Mouse (Mus musculus): ENCODE results near the gene Gm13040. TPM values are rescaled to one million over a fixed set of nuclear protein-coding genes. Genes with fewer than 3 reads are reported as not detected.
"Not testable (repeated sequence)": the region's sequence is repeated elsewhere in the genome, so short reads cannot be mapped to it uniquely, and the experiment has no call there.

Gene Gm13040
- not detected in 2 replicates for polyA plus RNA-seq (2014; fragmentation: Nextera tagmentation; extraction: Ambion mirVana)

DNA sequence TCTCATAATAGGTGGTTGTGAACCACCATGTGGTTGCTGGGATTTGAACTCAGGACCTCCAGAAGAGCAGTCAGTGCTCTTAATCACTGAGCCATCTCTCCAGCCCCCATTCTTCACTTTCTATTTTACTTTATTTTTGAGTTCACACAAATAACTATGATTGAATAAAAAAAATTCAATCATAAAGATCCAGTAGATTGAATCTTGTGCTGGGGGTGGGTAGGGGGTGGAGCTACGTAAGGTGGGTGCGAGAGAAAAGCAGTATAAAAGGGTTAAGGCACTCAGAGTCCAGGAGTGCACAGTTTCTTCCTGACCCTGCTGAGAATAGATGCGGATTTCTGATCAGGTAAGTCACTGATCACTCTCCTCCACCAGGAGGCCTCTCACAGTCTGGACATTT is at the start of gene Gm13040:
Gene Gm13040, plus strand, starts transcription at position 301 of the 400 bp plus-strand sequence.
- not testable (repeated sequence) for H3K9ac ChIP-seq (ENCODE audit: low read length); H3K4me3 ChIP-seq (ENCODE audit: low read depth, low read length); DNase-seq (ENCODE audit: low spot score); H3K27me3 ChIP-seq (ENCODE audit: control insufficient read depth, insufficient read depth, low read length); H3K9me3 ChIP-seq (ENCODE audit: control insufficient read depth, low read length); H3K27ac ChIP-seq (ENCODE audit: low read depth, low read length); H3K4me2 ChIP-seq (ENCODE audit: low read depth); H3K36me3 ChIP-seq (ENCODE audit: control insufficient read depth, insufficient read depth, low read length); ATAC-seq (ENCODE audit: insufficient read depth, low FRiP score, low TSS enrichment); H3K4me1 ChIP-seq (ENCODE audit: control insufficient read depth, insufficient read depth, low read length)
- WGBS = no CpG with 5 or more reads among the region's 3 CpGs

GRCm38 (mm10) chr4:143511043-143511442 is 24.7 kb upstream of the Gm13040 start, which contains the start of gene Gm13043:
Gene Gm13043 (plus strand): TSS chr4:143511343.
- DNase-seq (ENCODE audit: low spot score) = no peak
- 84% methylated on average over 3 of the region's 3 CpGs for WGBS
- H3K4me2 ChIP-seq (ENCODE audit: low read depth) = no peak within 1 kb of the TSS
- no peaks in the 10 kb centered on the region for H3K27me3 ChIP-seq (ENCODE audit: control insufficient read depth, insufficient read depth, low read length)
- H3K4me1 ChIP-seq (ENCODE audit: control insufficient read depth, insufficient read depth, low read length) = no peaks in the 10 kb centered on the region
- H3K4me3 ChIP-seq (ENCODE audit: low read depth, low read length) = no peak within 1 kb of the TSS
- H3K36me3 ChIP-seq (ENCODE audit: control insufficient read depth, insufficient read depth, low read length) = no peaks in the 10 kb centered on the region
- ATAC-seq (ENCODE audit: insufficient read depth, low FRiP score, low TSS enrichment) = no peak
- H3K9ac ChIP-seq (ENCODE audit: low read length) = no peak within 1 kb of the TSS
- H3K9me3 ChIP-seq (ENCODE audit: control insufficient read depth, low read length) = no peaks in the 10 kb centered on the region
- no peak within 1 kb of the TSS for H3K27ac ChIP-seq (ENCODE audit: low read depth, low read length)

- ATAC-seq (ENCODE audit: insufficient read depth, low FRiP score, low TSS enrichment); DNase-seq (ENCODE audit: low spot score); H3K36me3 ChIP-seq (ENCODE audit: control insufficient read depth, insufficient read depth, low read length); H3K9ac ChIP-seq (ENCODE audit: low read length); H3K27ac ChIP-seq (ENCODE audit: low read depth, low read length); H3K4me1 ChIP-seq (ENCODE audit: control insufficient read depth, insufficient read depth, low read length); H3K27me3 ChIP-seq (ENCODE audit: control insufficient read depth, insufficient read depth, low read length); H3K9me3 ChIP-seq (ENCODE audit: control insufficient read depth, low read length); H3K4me2 ChIP-seq (ENCODE audit: low read depth); H3K4me3 ChIP-seq (ENCODE audit: low read depth, low read length): not testable (repeated sequence)
- WGBS = no CpG with 5 or more reads among the region's 3 CpGs
These were observed 15.6 kb downstream of the Gm13040 start, which contains the start of the genes BC080695 and Gm13057 for GRCm38 (mm10) chr4:143551400-143551799. Gene BC080695 (plus strand): TSS chr4:143551700. Gene Gm13057 (plus strand): TSS chr4:143551709.

Other genes starting within 250 kb of the Gm13040 start
- 140 and 147 TPM in 2 replicates for gene Pdpn, start 236.4 kb upstream of the Gm13040 start, polyA plus RNA-seq (2014; fragmentation: Nextera tagmentation; extraction: Ambion mirVana)
- gene Lrrc38, start 186.2 kb upstream of the Gm13040 start, polyA plus RNA-seq (2014; fragmentation: Nextera tagmentation; extraction: Ambion mirVana) = 0.48 and 1.1 TPM in 2 replicates
- gene Pramel1, start 141.5 kb upstream of the Gm13040 start, polyA plus RNA-seq (2014; fragmentation: Nextera tagmentation; extraction: Ambion mirVana) = not detected in 2 replicates
- gene Pramef8, start 123.5 kb upstream of the Gm13040 start, polyA plus RNA-seq (2014; fragmentation: Nextera tagmentation; extraction: Ambion mirVana) = 17.3 and 17.4 TPM in 2 replicates
- gene Oog4, start 85.6 kb upstream of the Gm13040 start, polyA plus RNA-seq (2014; fragmentation: Nextera tagmentation; extraction: Ambion mirVana) = not detected in 2 replicates
- not detected in 2 replicates for gene Gm13043, start 24.6 kb upstream of the Gm13040 start, polyA plus RNA-seq (2014; fragmentation: Nextera tagmentation; extraction: Ambion mirVana)
- not detected in 2 replicates for gene BC080695, start 15.7 kb downstream of the Gm13040 start, polyA plus RNA-seq (2014; fragmentation: Nextera tagmentation; extraction: Ambion mirVana)
- gene Gm13057, start 15.8 kb downstream of the Gm13040 start, polyA plus RNA-seq (2014; fragmentation: Nextera tagmentation; extraction: Ambion mirVana) = not detected in 2 replicates
- gene Gm13083, start 79.0 kb downstream of the Gm13040 start, polyA plus RNA-seq (2014; fragmentation: Nextera tagmentation; extraction: Ambion mirVana) = not detected in 2 replicates
- gene Gm13088, start 121.3 kb downstream of the Gm13040 start, polyA plus RNA-seq (2014; fragmentation: Nextera tagmentation; extraction: Ambion mirVana) = not detected in 2 replicates
- not detected in 2 replicates for gene Gm13089, start 166.8 kb downstream of the Gm13040 start, polyA plus RNA-seq (2014; fragmentation: Nextera tagmentation; extraction: Ambion mirVana)
- not detected in 2 replicates for gene Gm13078, start 183.5 kb downstream of the Gm13040 start, polyA plus RNA-seq (2014; fragmentation: Nextera tagmentation; extraction: Ambion mirVana)

Measured in neural tube, embryonic 11.5 days (tissue).